Mouse (Mus musculus): ENCODE measurements around the gene Rnaseh2a.

DNA sequence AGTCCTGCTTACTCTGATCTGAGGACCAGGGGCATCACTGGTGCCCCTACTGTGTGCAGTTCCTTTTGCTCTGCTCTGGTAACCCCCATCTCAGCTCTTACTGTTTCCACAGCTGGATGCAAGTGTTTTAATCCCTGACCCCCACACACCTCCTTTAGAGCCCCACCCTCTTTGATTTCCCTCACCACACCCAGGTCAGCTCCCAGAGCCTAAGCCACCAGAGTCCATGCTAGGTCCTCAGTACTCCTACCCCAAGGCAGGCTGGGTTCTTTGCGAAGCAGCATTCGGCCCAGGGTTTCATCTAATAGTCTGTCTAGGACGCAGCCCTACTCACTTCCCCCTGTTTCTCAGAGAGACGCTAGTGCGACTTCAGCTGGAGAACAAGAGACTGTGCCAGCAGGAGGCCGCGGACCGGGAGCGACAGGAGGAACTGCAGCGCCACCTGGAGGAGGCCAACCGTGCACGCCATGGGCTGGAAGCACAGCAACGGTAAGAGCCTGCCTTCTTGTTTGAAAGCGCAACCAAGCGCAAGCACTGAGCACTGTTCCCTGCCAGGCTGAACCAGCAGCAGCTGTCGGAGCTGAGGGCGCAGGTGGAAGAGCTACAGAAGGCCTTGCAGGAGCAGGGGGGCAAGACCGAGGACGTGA, 28.2 kb upstream of the Rnaseh2a start:
- TF ChIP-seq POLR2A (IDR thresholded peaks at IDR 0.05; ENCODE audit: insufficient read depth, low read length) (no peak), CTCF (IDR thresholded peaks at IDR 0.05; ENCODE audit: low read depth, low read length) (peak; percentile 99)

Measured in ES-Bruce4 (cell line).